ENCODE assay signal across 10 mouse cellular contexts in genomic region chr11:31770881-31771280, GRCm38 (mm10).
DNase-seq lines count a peak whose midpoint lies in the region; ATAC-seq and TF ChIP-seq lines count a peak whose summit lies in the region.
"Had no signal": no experiment of that assay in that cellular context is flagged by ENCODE, and none has a peak within 500 bp of the region (broad histone marks: within the 10 kb centered on the region; RNA-seq: fewer than 3 reads in every experiment).

No protein-coding gene starts in this region.

- peak overlapping the region; percentile 65 for H3K27ac ChIP-seq in forebrain, embryonic 15.5 days (replicated peaks)
- peak overlapping the region; percentile 96 for H3K27ac ChIP-seq in layer of hippocampus, adult 2 months
- H3K27ac ChIP-seq in midbrain, embryonic 11.5 days (ENCODE audit: low read depth, low read length), result peak overlapping the region; percentile 40; the same call in 1 of the 2 replicates

- peak; percentile 89 for DNase-seq in heart, adult 11 months
- DNase-seq in heart, postnatal 14 days, result no peak
- DNase-seq in adrenal gland, adult (ENCODE audit: inconsistent age in 2 of 2, low spot score in 1 of 2), result peak; percentile 70 to 90
- DNase-seq in layer of hippocampus, adult 2 months (ENCODE audit: low spot score in 2 of 2), result peak; percentile 64 to 83
- DNase-seq in midbrain, embryonic 11.5 days (ENCODE audit: low spot score, missing footprints), result no peak
- no peak for DNase-seq in spleen, adult 12 weeks (ENCODE audit: low spot score)
- DNase-seq in lung, adult 2 months, result no peak

- no peak for TF ChIP-seq POLR2A in lung, adult 2 months (IDR thresholded peaks at IDR 0.05; ENCODE audit: borderline replicate concordance, extremely low read depth, low read depth, low read length)

- ATAC-seq in forebrain, embryonic 15.5 days (replicated peaks), result peak; percentile 59
- no peak for ATAC-seq in midbrain, embryonic 11.5 days (ENCODE audit: low FRiP score)

- no peak overlapping the region for H3K9ac ChIP-seq in forebrain, embryonic 15.5 days (replicated peaks)
- H3K9ac ChIP-seq in midbrain, embryonic 11.5 days (ENCODE audit: low read length), result 0 out of 2 replicates have a peak overlapping the region, but pooled peaks have one; percentile 14

- no peaks in the 10 kb centered on the region for H3K36me3 ChIP-seq in forebrain, embryonic 15.5 days
- H3K36me3 ChIP-seq in midbrain, embryonic 11.5 days (ENCODE audit: control insufficient read depth, insufficient read depth, low read length), result no peaks in the 10 kb centered on the region

- no peak for TF ChIP-seq CTCF in layer of hippocampus, adult 2 months (conservative IDR thresholded peaks at IDR 0.05)
- TF ChIP-seq CTCF in lung, adult 2 months (IDR thresholded peaks at IDR 0.05; ENCODE audit: insufficient read depth, low read length), result no peak

- H3K27me3 ChIP-seq in forebrain, embryonic 15.5 days, result no peaks in the 10 kb centered on the region
- no peaks in the 10 kb centered on the region for H3K27me3 ChIP-seq in midbrain, embryonic 11.5 days (ENCODE audit: control insufficient read depth, insufficient read depth, low read length)
- H3K27me3 ChIP-seq: CH12.LX; megakaryocyte, embryonic 14.5 days had no signal

- H3K9me3 ChIP-seq in forebrain, embryonic 15.5 days, result no peaks in the 10 kb centered on the region
- no peaks in the 10 kb centered on the region for H3K9me3 ChIP-seq in midbrain, embryonic 11.5 days (ENCODE audit: control insufficient read depth, low read length)

- no peak overlapping the region for H3K4me3 ChIP-seq in forebrain, embryonic 15.5 days
- H3K4me3 ChIP-seq in layer of hippocampus, adult 2 months, result no peak overlapping the region
- no peak overlapping the region for H3K4me3 ChIP-seq in midbrain, embryonic 11.5 days (ENCODE audit: low read depth, low read length)
- H3K4me3 ChIP-seq in lung, adult 2 months (replicated peaks; ENCODE audit: extremely low read depth, low read depth, low read length), result no peak overlapping the region

- peaks cover 27% of the 10 kb centered on the region for H3K4me1 ChIP-seq in forebrain, embryonic 15.5 days
- peaks cover 11% of the 10 kb centered on the region for H3K4me1 ChIP-seq in midbrain, embryonic 11.5 days (ENCODE audit: control insufficient read depth, insufficient read depth, low read length)
- H3K4me1 ChIP-seq in lung, adult 2 months (ENCODE audit: control insufficient read depth, insufficient read depth, low read length), result peaks cover 12% of the 10 kb centered on the region

- intact Hi-C loops in heart, postnatal 14 days (cut with DNase I), result no loop called here

- WGBS in forebrain, embryonic 15.5 days, result 53% methylated on average over 7 of the region's 7 CpGs
- WGBS in midbrain, embryonic 11.5 days, result 60% methylated on average over 7 of the region's 7 CpGs
- WGBS in lung, adult 2 months, result 42% methylated on average over 7 of the region's 7 CpGs

- H3K4me2 ChIP-seq in forebrain, embryonic 15.5 days (replicated peaks), result no peak overlapping the region
- H3K4me2 ChIP-seq in midbrain, embryonic 11.5 days, result no peak overlapping the region

Comparison
In these comparisons a context has a peak if more than half of its experiments do, and no peak if none do; other contexts are left out.
1. DNase-seq: peak in heart, adult 11 months (single experiment), adrenal gland, adult (2 of 2) and layer of hippocampus, adult 2 months (2 of 2); none in heart, postnatal 14 days (0 of 2), midbrain, embryonic 11.5 days (single experiment), spleen, adult 12 weeks (single experiment) and lung, adult 2 months (single experiment).
2. H3K27ac ChIP-seq: peak in every context shown above with its lines; median percentile 96 in layer of hippocampus, adult 2 months; 65 in forebrain, embryonic 15.5 days; 40 in midbrain, embryonic 11.5 days.